In genomic region chr7:19464367-19465307, GRCm38 (mm10) we compare ENCODE assay signal across 11 mouse cellular contexts. TPM values are rescaled to one million over a fixed set of nuclear protein-coding genes. Genes with fewer than 3 reads are reported as not detected.
DNase-seq lines count a peak whose midpoint lies in the region; ATAC-seq lines count a peak whose summit lies in the region.
"Had no signal": no experiment of that assay in that cellular context is flagged by ENCODE, and none has a peak within 500 bp of the region (broad histone marks: within the 10 kb centered on the region; RNA-seq: fewer than 3 reads in every experiment).

No protein-coding gene starts in this region.

- no peak for ATAC-seq in heart, embryonic 16.5 days (replicated peaks; ENCODE audit: extremely low read depth, insufficient read depth, low FRiP score)
- no peak for ATAC-seq in hindbrain, embryonic 11.5 days (ENCODE audit: low FRiP score)
- ATAC-seq in liver, embryonic 13.5 days (ENCODE audit: low read depth) = no peak

- H3K9ac ChIP-seq in heart, embryonic 16.5 days (ENCODE audit: low read length) = peak overlapping the region; percentile 21; the same call in 1 of the 2 replicates
- H3K9ac ChIP-seq in hindbrain, embryonic 11.5 days (ENCODE audit: low read depth, low read length) = no peak overlapping the region
- H3K9ac ChIP-seq in liver, embryonic 13.5 days = 0 out of 2 replicates have a peak overlapping the region, but pooled peaks have one; percentile 20

- 15% methylated on average over 22 of the region's 22 CpGs for WGBS in heart, embryonic 16.5 days
- WGBS in hindbrain, embryonic 11.5 days = 11% methylated on average over 21 of the region's 22 CpGs
- WGBS in liver, embryonic 13.5 days (ENCODE audit: insufficient replicate concordance) = 14% methylated on average over 22 of the region's 22 CpGs

- H3K4me1 ChIP-seq in heart, embryonic 16.5 days (ENCODE audit: control insufficient read depth, insufficient read depth, low read length) = peaks cover 5% of the 10 kb centered on the region
- no peaks in the 10 kb centered on the region for H3K4me1 ChIP-seq in hindbrain, embryonic 11.5 days (replicated peaks; ENCODE audit: control insufficient read depth, insufficient read depth, low read length)
- H3K4me1 ChIP-seq in liver, embryonic 13.5 days (replicated peaks) = peaks cover 40% of the 10 kb centered on the region

- no peaks in the 10 kb centered on the region for H3K9me3 ChIP-seq in heart, embryonic 16.5 days (replicated peaks; ENCODE audit: control insufficient read depth, low read length)
- no peaks in the 10 kb centered on the region for H3K9me3 ChIP-seq in hindbrain, embryonic 11.5 days (ENCODE audit: control insufficient read depth, low read length)
- H3K9me3 ChIP-seq in liver, embryonic 13.5 days (replicated peaks) = no peaks in the 10 kb centered on the region

- H3K36me3 ChIP-seq in heart, embryonic 16.5 days (ENCODE audit: control insufficient read depth, insufficient read depth) = no peaks in the 10 kb centered on the region
- H3K36me3 ChIP-seq in hindbrain, embryonic 11.5 days (ENCODE audit: control insufficient read depth, insufficient read depth, low read length) = no peaks in the 10 kb centered on the region
- no peaks in the 10 kb centered on the region for H3K36me3 ChIP-seq in liver, embryonic 13.5 days

- 0 out of 2 replicates have a peak overlapping the region, but pooled peaks have one; percentile 1 for H3K4me3 ChIP-seq in heart, embryonic 16.5 days (ENCODE audit: low read length)
- 0 out of 2 replicates have a peak overlapping the region, but pooled peaks have one; percentile 4 for H3K4me3 ChIP-seq in hindbrain, embryonic 11.5 days (ENCODE audit: low read depth, low read length)
- peak overlapping the region; percentile 12 for H3K4me3 ChIP-seq in liver, embryonic 13.5 days (replicated peaks)
- H3K4me3 ChIP-seq: myocyte had no signal

- DNase-seq in heart, postnatal 4 days = no peak
- peak; percentile 57 for DNase-seq in embryo, embryonic 10 days (ENCODE audit: low spot score)
- no peak for DNase-seq in hindbrain, embryonic 11.5 days (ENCODE audit: low spot score)
- no peak for DNase-seq in liver, embryonic 13.5 days
- DNase-seq in spleen, adult 18-20 months = no peak
- no peak for DNase-seq in adrenal gland, adult 2 months
- no peak for DNase-seq in adipocyte (ENCODE audit: low spot score)
- DNase-seq: thymus, postnatal 14 days had no signal

- peak overlapping the region; percentile 35; the same call in 1 of the 2 replicates for H3K4me2 ChIP-seq in heart, embryonic 16.5 days (ENCODE audit: low read depth, low read length)
- H3K4me2 ChIP-seq in hindbrain, embryonic 11.5 days (replicated peaks; ENCODE audit: low read depth, low read length) = no peak overlapping the region
- peak overlapping the region; percentile 32 for H3K4me2 ChIP-seq in liver, embryonic 13.5 days

- peaks cover 7% of the 10 kb centered on the region for H3K27me3 ChIP-seq in heart, embryonic 16.5 days (ENCODE audit: control insufficient read depth, insufficient read depth, low read length)
- H3K27me3 ChIP-seq in hindbrain, embryonic 11.5 days (ENCODE audit: control insufficient read depth, insufficient read depth, low read length) = peaks cover 18% of the 10 kb centered on the region
- peaks cover 33% of the 10 kb centered on the region for H3K27me3 ChIP-seq in liver, embryonic 13.5 days

- H3K27ac ChIP-seq in heart, embryonic 16.5 days (ENCODE audit: low read length) = no peak overlapping the region
- H3K27ac ChIP-seq in hindbrain, embryonic 11.5 days (ENCODE audit: low read depth, low read length) = no peak overlapping the region
- H3K27ac ChIP-seq in liver, embryonic 13.5 days = no peak overlapping the region

RNA-seq across cellular contexts. Expression of gene Exoc3l2, which starts 1.5 kb away (rescaled TPM):
- 0.50 and 0.59 TPM in 2 replicates for polyA plus RNA-seq in heart, embryonic 16.5 days (2015; fragmentation: Nextera tagmentation; extraction: Ambion mirVana)
- 1 to 10 TPM in 1 of 2 experiments, under 1 TPM in 1; 0.93 to 1.1 TPM for total RNA-seq in heart, postnatal 4 days (2021)
- 0.66 and 0.76 TPM in 2 replicates for polyA plus RNA-seq in hindbrain, embryonic 11.5 days (2014; fragmentation: Nextera tagmentation; extraction: Ambion mirVana)
- polyA plus RNA-seq in liver, embryonic 13.5 days (2015; fragmentation: Nextera tagmentation; extraction: Ambion mirVana) = 0.83 and 1.0 TPM in 2 replicates
- 10 to 100 TPM; 31.9 to 58.8 TPM for total RNA-seq in adrenal gland, adult 2 months (2021)
- 55.3 and 57.9 TPM in 2 replicates for polyA plus RNA-seq in adrenal gland, adult 2 months (2012; rRNA removed)
- polyA plus RNA-seq: myocyte had no signal

RNA-seq across cellular contexts. Expression of gene Mark4, which starts 6.0 kb away (rescaled TPM):
- 4.5 and 6.2 TPM in 2 replicates for polyA plus RNA-seq in heart, embryonic 16.5 days (2015; fragmentation: Nextera tagmentation; extraction: Ambion mirVana)
- 10 to 100 TPM; 28.8 to 30.3 TPM for total RNA-seq in heart, postnatal 4 days (2021)
- 11.5 and 13.3 TPM in 2 replicates for polyA plus RNA-seq in hindbrain, embryonic 11.5 days (2014; fragmentation: Nextera tagmentation; extraction: Ambion mirVana)
- 1.3 and 1.6 TPM in 2 replicates for polyA plus RNA-seq in liver, embryonic 13.5 days (2015; fragmentation: Nextera tagmentation; extraction: Ambion mirVana)
- total RNA-seq in adrenal gland, adult 2 months (2021) = 10 to 100 TPM; 40.5 to 56.8 TPM
- 71.6 and 79.0 TPM in 2 replicates for polyA plus RNA-seq in adrenal gland, adult 2 months (2012; rRNA removed)

RNA-seq across cellular contexts. Expression of gene Bloc1s3, which starts 43.5 kb away (rescaled TPM):
- polyA plus RNA-seq in heart, embryonic 16.5 days (2015; fragmentation: Nextera tagmentation; extraction: Ambion mirVana) = 1.6 and 1.7 TPM in 2 replicates
- 1 to 10 TPM; 2.0 to 2.5 TPM for total RNA-seq in heart, postnatal 4 days (2021)
- polyA plus RNA-seq in hindbrain, embryonic 11.5 days (2014; fragmentation: Nextera tagmentation; extraction: Ambion mirVana) = 2.4 and 2.5 TPM in 2 replicates
- polyA plus RNA-seq in liver, embryonic 13.5 days (2015; fragmentation: Nextera tagmentation; extraction: Ambion mirVana) = 1.3 TPM in 2 replicates
- 10 to 100 TPM in 1 of 2 experiments, 1 to 10 TPM in 1; 9.8 to 13.2 TPM for total RNA-seq in adrenal gland, adult 2 months (2021)
- 31.9 and 37.2 TPM in 2 replicates for polyA plus RNA-seq in adrenal gland, adult 2 months (2012; rRNA removed)

RNA-seq across cellular contexts. Expression of gene Trappc6a, which starts 43.6 kb away (rescaled TPM):
- 73.2 and 83.4 TPM in 2 replicates for polyA plus RNA-seq in heart, embryonic 16.5 days (2015; fragmentation: Nextera tagmentation; extraction: Ambion mirVana)
- total RNA-seq in heart, postnatal 4 days (2021) = 10 to 100 TPM; 45.8 to 46.8 TPM
- polyA plus RNA-seq in hindbrain, embryonic 11.5 days (2014; fragmentation: Nextera tagmentation; extraction: Ambion mirVana) = 45.7 and 49.8 TPM in 2 replicates
- 39.5 and 45.2 TPM in 2 replicates for polyA plus RNA-seq in liver, embryonic 13.5 days (2015; fragmentation: Nextera tagmentation; extraction: Ambion mirVana)
- 10 to 100 TPM; 70.2 to 81.4 TPM for total RNA-seq in adrenal gland, adult 2 months (2021)
- 253 and 254 TPM in 2 replicates for polyA plus RNA-seq in adrenal gland, adult 2 months (2012; rRNA removed)

RNA-seq across cellular contexts. Expression of gene Nkpd1, which starts 53.0 kb away (rescaled TPM):
- polyA plus RNA-seq in heart, embryonic 16.5 days (2015; fragmentation: Nextera tagmentation; extraction: Ambion mirVana) = 0.14 TPM in 1 of 2 replicates, not detected in the other
- total RNA-seq in heart, postnatal 4 days (2021) = not detected
- 0.10 and 0.17 TPM in 2 replicates for polyA plus RNA-seq in hindbrain, embryonic 11.5 days (2014; fragmentation: Nextera tagmentation; extraction: Ambion mirVana)
- not detected in 2 replicates for polyA plus RNA-seq in liver, embryonic 13.5 days (2015; fragmentation: Nextera tagmentation; extraction: Ambion mirVana)
- under 1 TPM in 1 of 2 experiments, not detected in 1; 0.14 TPM for total RNA-seq in adrenal gland, adult 2 months (2021)
- 0.38 and 0.64 TPM in 2 replicates for polyA plus RNA-seq in adrenal gland, adult 2 months (2012; rRNA removed)
- total RNA-seq: hematopoietic stem cell, adult 5-6 weeks had no signal

Comparison
In these comparisons a context has a peak if more than half of its experiments do, and no peak if none do; other contexts are left out.
1. RNA of gene Exoc3l2, which starts 1.5 kb away (polyA plus RNA-seq): 55.3 to 57.9 TPM in adrenal gland, adult 2 months; 0.83 to 1.0 TPM in liver, embryonic 13.5 days, 0.66 to 0.76 TPM in hindbrain, embryonic 11.5 days and 0.50 to 0.59 TPM in heart, embryonic 16.5 days; every median in the first group is over 10 times any median in the second.
2. Peak in every context shown above with its lines, with median percentiles within 50 percentile points of each other: H3K4me3 ChIP-seq.